Mouse (Mus musculus) thymus, adult 2 months (tissue): ENCODE measurements around the gene Atp8a2. TPM values are rescaled to one million over a fixed set of nuclear protein-coding genes. Genes with fewer than 3 reads are reported as not detected.

Experiments used
- DNase-seq: peaks from one replicate; pipeline ENCODE4 v3.0.0; 2021
- H3K27ac ChIP-seq: fragments of 200-500 bp; 2 replicates; pipeline ENCODE4 v1.5.1; 2012; ENCODE audit warnings: low read length, control low read depth; ENCODE audit not compliant: control insufficient read depth, insufficient read depth
- H3K27me3 ChIP-seq: fragments of 200-500 bp; 2 replicates; pipeline ENCODE4 v1.6.1; 2012; ENCODE audit warnings: mild to moderate bottlenecking, low read length, moderate library complexity, mixed read lengths; ENCODE audit not compliant: control insufficient read depth, insufficient read depth
- H3K36me3 ChIP-seq: fragments of 200-500 bp; 2 replicates; pipeline ENCODE4 v1.6.1; 2012; ENCODE audit warnings: mild to moderate bottlenecking, low read length, moderate library complexity; ENCODE audit not compliant: control insufficient read depth, insufficient read depth
- H3K4me1 ChIP-seq: fragments of 200-500 bp; replicated peaks from 2 replicates; pipeline ENCODE4 v1.6.1; 2012; ENCODE audit warnings: low read length; ENCODE audit not compliant: control insufficient read depth, insufficient read depth
- H3K4me3 ChIP-seq: fragments of 200-500 bp; 2 replicates; pipeline ENCODE4 v1.5.1; 2012; ENCODE audit warnings: mild to moderate bottlenecking, low read length, control low read depth, moderate library complexity; ENCODE audit not compliant: control insufficient read depth, insufficient read depth
- CTCF ChIP-seq: fragments of 200-500 bp; IDR thresholded peaks from 2 replicates; pipeline ENCODE4 v1.5.1; 2012; ENCODE audit warnings: mild to moderate bottlenecking, control low read depth, low read length, moderate library complexity, borderline replicate concordance; ENCODE audit not compliant: control insufficient read depth, poor library complexity, insufficient read depth; ENCODE audit errors: extremely low read depth
- POLR2A ChIP-seq: fragments of 200-500 bp; IDR thresholded peaks from 2 replicates; pipeline ENCODE4 v1.6.1; 2012; ENCODE audit warnings: mild to moderate bottlenecking, low read length, control low read depth, moderate library complexity; ENCODE audit not compliant: control insufficient read depth, poor library complexity, insufficient read depth; ENCODE audit errors: extremely low read depth
- WGBS: fragments of 180-500 bp; shearing (Covaris S2); methylation state at CpG from one replicate; pipeline ENCODE4 v1.1.7; 2018; 5-methylcytosine and 5-hydroxymethylcytosine counted together
- polyA plus RNA-seq: library from polyadenylated mRNA; depleted of rRNA; stranded (reverse); fragments of >200 nt; gene quantifications from 2 replicates; pipeline ENCODE4 v1.2.3, GENCODE M21; 2012

The Atp8a2 gene
- polyA plus RNA-seq, 1 experiment: 0.38 TPM

DNA sequence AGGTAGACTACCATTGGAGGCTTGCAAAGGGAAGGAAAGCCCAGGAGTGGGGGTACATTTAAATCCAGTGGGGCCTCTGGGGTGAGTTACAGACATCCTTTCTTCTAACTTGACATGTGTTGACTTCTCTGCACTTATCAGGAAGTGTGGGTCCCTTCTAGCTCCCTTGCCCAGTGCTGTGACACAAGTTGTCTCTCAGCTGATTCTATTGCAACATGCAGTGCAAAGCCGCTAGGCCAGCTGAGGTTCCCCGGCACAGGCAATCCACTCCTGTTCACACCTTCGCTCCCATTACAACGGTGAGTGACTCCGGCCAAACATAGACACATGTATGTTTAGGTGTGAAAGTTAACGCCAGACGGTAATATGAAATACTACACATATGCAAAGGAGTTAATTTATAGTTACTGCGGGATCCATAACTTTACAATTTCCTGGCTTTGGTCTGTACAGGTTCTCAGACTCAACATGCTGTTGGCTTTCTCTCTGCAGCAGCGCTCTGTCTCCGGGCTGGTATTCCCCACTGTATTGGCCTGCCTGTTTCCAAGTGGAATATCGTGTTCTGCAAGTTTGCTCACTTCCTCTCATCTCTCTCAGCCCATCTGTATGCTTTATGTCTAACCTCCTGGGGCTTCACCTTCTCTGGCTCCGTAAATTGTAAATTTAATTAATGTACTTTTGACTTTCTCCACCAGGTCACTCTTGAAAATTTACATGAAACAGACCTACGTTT lies 491.5 kb downstream of the Atp8a2 start:
- WGBS: 92% methylated on average over 13 of the region's 13 CpGs
- Histone ChIP-seq H3K4me3 (no peak overlapping the region), H3K4me1 (no peaks in the 10 kb centered on the region), H3K27ac (no peak overlapping the region), H3K27me3 (no peaks in the 10 kb centered on the region), H3K36me3 (no peaks in the 10 kb centered on the region)
- TF ChIP-seq POLR2A (no peak), CTCF (no peak)
- no peak for DNase-seq

GRCm38 (mm10) chr14:59701492-59701891 lies 495.5 kb downstream of the Atp8a2 start:
- DNase-seq: no peak
- H3K27me3 ChIP-seq: no peaks in the 10 kb centered on the region
- H3K4me3 ChIP-seq: no peak overlapping the region
- no peaks in the 10 kb centered on the region for H3K36me3 ChIP-seq
- H3K27ac ChIP-seq: no peak overlapping the region
- 47% methylated on average over 5 of the region's 5 CpGs for WGBS
- TF ChIP-seq POLR2A: no peak
- no peak for TF ChIP-seq CTCF
- no peaks in the 10 kb centered on the region for H3K4me1 ChIP-seq

GRCm38 (mm10) chr14:59695160-59695559 lies 501.8 kb downstream of the Atp8a2 start:
- no peak overlapping the region for H3K4me3 ChIP-seq
- no peak overlapping the region for H3K27ac ChIP-seq
- no peak for TF ChIP-seq CTCF
- no peak for TF ChIP-seq POLR2A
- H3K4me1 ChIP-seq: peaks cover 15% of the 10 kb centered on the region
- H3K27me3 ChIP-seq: no peaks in the 10 kb centered on the region
- WGBS: 4% methylated on average over 4 of the region's 4 CpGs
- no peaks in the 10 kb centered on the region for H3K36me3 ChIP-seq
- no peak for DNase-seq

DNA sequence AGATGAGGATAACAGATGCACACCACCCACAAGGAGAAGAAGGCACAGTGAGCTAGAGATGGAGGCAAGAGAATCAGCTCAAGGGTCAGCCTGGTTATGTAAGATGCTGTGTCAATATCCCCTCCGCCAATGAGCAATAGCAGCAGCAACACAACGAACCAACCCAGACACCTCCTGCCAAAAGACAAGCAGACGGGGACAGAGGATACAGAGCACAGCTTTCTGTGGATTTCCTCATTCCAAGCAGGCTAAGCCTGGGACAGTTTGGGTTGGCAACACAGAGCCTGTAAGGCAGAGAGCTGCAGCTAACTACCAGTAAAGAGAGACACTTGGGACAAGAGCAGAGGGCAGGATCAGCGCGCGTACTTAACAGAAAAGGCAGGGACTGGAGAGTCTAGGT lies 504.8 kb downstream of the Atp8a2 start:
- Histone ChIP-seq H3K4me1 (peaks cover 15% of the 10 kb centered on the region), H3K27ac (no peak overlapping the region), H3K27me3 (no peaks in the 10 kb centered on the region), H3K36me3 (no peaks in the 10 kb centered on the region), H3K4me3 (no peak overlapping the region)
- DNase-seq: no peak
- TF ChIP-seq CTCF (no peak), POLR2A (no peak)
- 92% methylated on average over 6 of the region's 6 CpGs for WGBS

DNA sequence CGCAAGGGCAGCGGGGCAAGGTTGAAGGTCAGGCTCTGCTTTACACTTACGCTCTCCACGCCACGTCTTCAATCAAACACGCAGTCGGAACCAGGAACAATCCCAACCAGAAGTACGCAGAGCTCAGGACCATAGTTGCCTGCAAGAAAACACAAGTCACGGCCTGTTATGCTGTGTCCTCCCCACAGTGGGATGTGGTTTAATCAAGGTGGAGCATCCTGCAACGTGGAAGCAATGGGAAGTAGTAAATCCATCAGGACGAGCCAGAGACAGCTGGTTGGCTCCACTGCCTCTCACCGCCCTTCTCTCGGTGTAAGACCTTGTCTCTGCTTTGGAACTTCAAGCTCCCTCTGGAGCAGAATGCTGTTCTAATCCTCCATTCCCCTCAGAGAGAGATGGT lies 505.6 kb downstream of the Atp8a2 start:
- no peaks in the 10 kb centered on the region for H3K27me3 ChIP-seq
- WGBS: 92% methylated on average over 13 of the region's 13 CpGs

GRCm38 (mm10) chr14:59690954-59691353 lies 506.0 kb downstream of the Atp8a2 start:
- Histone ChIP-seq H3K4me1 (peaks cover 15% of the 10 kb centered on the region), H3K36me3 (no peaks in the 10 kb centered on the region), H3K27ac (no peak overlapping the region), H3K27me3 (no peaks in the 10 kb centered on the region), H3K4me3 (no peak overlapping the region)
- peak; percentile 22 for DNase-seq
- TF ChIP-seq POLR2A: no peak
- no peak for TF ChIP-seq CTCF
- 15% methylated on average over 12 of the region's 12 CpGs for WGBS

More for the DNA sequence above, 505.6 kb downstream of the Atp8a2 start:
- Histone ChIP-seq H3K36me3 (no peaks in the 10 kb centered on the region), H3K27ac (no peak overlapping the region), H3K4me1 (peaks cover 15% of the 10 kb centered on the region), H3K4me3 (no peak overlapping the region)
- no peak for TF ChIP-seq POLR2A
- no peak for TF ChIP-seq CTCF
- no peak for DNase-seq
